Mouse (Mus musculus) adrenal gland, postnatal 4 days (tissue): Measurements from ENCODE around the gene Brsk2. TPM values are rescaled to one million over a fixed set of nuclear protein-coding genes. Genes with fewer than 3 reads are reported as not detected.

Experiments used
- DNase-seq, 2 experiments: peaks; one replicate each; pipeline ENCODE4 v3.0.0; 2021 to 2022; ENCODE audit warnings: low spot score in 2 of 2, mixed read lengths in 2 of 2
- total RNA-seq, 2 experiments: library from RNA; stranded (reverse); gene quantifications; 2 replicates each; pipeline ENCODE4 v1.2.3; 2021

The Brsk2 gene
- total RNA-seq, 2 experiments from 2014 or later: 7.0 to 7.3 TPM

GRCm38 (mm10) chr7:141955565-141956173 lies 6.1 kb downstream of the Brsk2 start:
- DNase-seq: no peak

- DNase-seq: no peak
Observed at GRCm38 (mm10) chr7:141956174-141956566, 6.6 kb downstream of the Brsk2 start.

- DNase-seq: no peak
Observed at GRCm38 (mm10) chr7:141957524-141958051, 8.0 kb downstream of the Brsk2 start.

GRCm38 (mm10) chr7:141958211-141958610 lies 8.7 kb downstream of the Brsk2 start:
- no peak for DNase-seq

- no peak for DNase-seq
Observed at GRCm38 (mm10) chr7:141959133-141959532, 9.6 kb downstream of the Brsk2 start.

- no peak for DNase-seq
Observed at GRCm38 (mm10) chr7:141960926-141961325, 11.4 kb downstream of the Brsk2 start.

- DNase-seq: no peak
Observed at GRCm38 (mm10) chr7:141961491-141961890, 11.9 kb downstream of the Brsk2 start.

GRCm38 (mm10) chr7:141962521-141962920 lies 13.0 kb downstream of the Brsk2 start:
- DNase-seq: no peak

GRCm38 (mm10) chr7:141966281-141966680 lies 16.7 kb downstream of the Brsk2 start:
- DNase-seq: no peak

GRCm38 (mm10) chr7:141972831-141973619 lies 23.5 kb downstream of the Brsk2 start:
- DNase-seq: no peak

GRCm38 (mm10) chr7:141978003-141978402 lies 28.5 kb downstream of the Brsk2 start:
- DNase-seq: no peak

GRCm38 (mm10) chr7:141979247-141979646 lies 29.7 kb downstream of the Brsk2 start:
- DNase-seq: no peak

- DNase-seq: no peak
Observed at GRCm38 (mm10) chr7:141981237-141981636, 31.7 kb downstream of the Brsk2 start.

GRCm38 (mm10) chr7:141988314-141988806 lies 38.8 kb downstream of the Brsk2 start:
- DNase-seq: no peak

- DNase-seq: no peak
Observed at GRCm38 (mm10) chr7:141991183-141991582, 41.6 kb downstream of the Brsk2 start.

- DNase-seq: no peak
Observed at GRCm38 (mm10) chr7:141994121-141994520, 44.6 kb downstream of the Brsk2 start.

- no peak for DNase-seq
Observed at GRCm38 (mm10) chr7:142000661-142001060, 51.1 kb downstream of the Brsk2 start.

GRCm38 (mm10) chr7:142001597-142002340 lies 52.2 kb downstream of the Brsk2 start:
- DNase-seq: no peak

- no peak for DNase-seq
Observed at GRCm38 (mm10) chr7:142016562-142016961, 67.0 kb downstream of the Brsk2 start.

- DNase-seq: no peak
Observed at GRCm38 (mm10) chr7:142019699-142020098, 70.1 kb downstream of the Brsk2 start.

GRCm38 (mm10) chr7:142020827-142021226 lies 71.3 kb downstream of the Brsk2 start:
- no peak for DNase-seq

- DNase-seq: no peak
Observed at GRCm38 (mm10) chr7:142025196-142025595, 75.6 kb downstream of the Brsk2 start.
